Mouse (Mus musculus) cerebellum, postnatal 4 days (tissue): ENCODE results near the gene Vgll2.

Source experiments
- DNase-seq, 2 experiments: peaks; one replicate each; pipeline ENCODE4 v3.0.0; 2022; ENCODE audit warnings: low spot score in 2 of 2, mixed read lengths in 1 of 2

Gene Vgll2

GRCm38 (mm10) chr10:52022413-52023212 is at the start of gene Vgll2:
TSS of gene Vgll2 (plus strand) at chr10:52022502.
- peak in 1 of 2 experiments; percentile 36 for DNase-seq

- DNase-seq: no peak
Measured at GRCm38 (mm10) chr10:51975137-51975536, 47.2 kb upstream of the Vgll2 start.

DNA sequence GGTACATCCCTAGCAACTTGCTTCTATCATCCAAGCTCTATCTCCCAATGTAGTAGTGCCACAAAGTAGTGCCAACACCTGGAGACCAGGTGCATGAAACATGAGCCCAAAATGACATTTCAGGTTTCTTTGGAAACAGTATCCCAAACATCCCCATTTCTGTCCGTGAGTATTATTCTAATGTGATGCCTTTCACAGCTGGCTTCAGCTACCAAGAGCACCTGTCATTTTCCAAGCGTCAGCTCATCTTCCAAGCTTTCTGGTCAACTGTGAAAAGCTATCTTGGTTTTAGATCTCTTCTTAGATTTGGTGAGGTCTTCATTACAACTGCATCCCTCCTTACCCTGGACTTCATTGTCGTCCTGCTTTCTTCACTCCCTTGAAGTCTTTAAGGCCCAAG is 46.7 kb upstream of the Vgll2 start:
- no peak for DNase-seq

GRCm38 (mm10) chr10:51981651-51982050 is 40.7 kb upstream of the Vgll2 start:
- no peak for DNase-seq

DNA sequence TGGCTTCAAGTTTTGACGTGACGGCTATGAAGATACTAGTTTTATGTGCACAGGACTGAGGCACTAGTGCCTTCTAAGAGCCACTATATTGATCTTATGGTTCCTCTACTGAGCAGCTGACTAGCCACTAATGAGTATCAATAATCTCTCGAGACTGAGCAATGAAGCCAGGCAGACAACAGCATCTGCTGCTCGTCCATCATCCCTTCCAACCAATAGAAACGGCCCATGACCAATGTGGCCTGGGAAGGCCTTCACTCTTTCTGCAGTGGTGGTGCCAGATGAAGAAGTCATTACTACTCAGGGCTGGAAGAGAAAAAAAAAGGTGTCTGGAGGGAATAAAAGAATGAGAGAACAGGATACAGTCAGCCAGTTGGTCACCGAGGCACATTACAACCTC is 39.9 kb upstream of the Vgll2 start:
- DNase-seq: no peak

DNA sequence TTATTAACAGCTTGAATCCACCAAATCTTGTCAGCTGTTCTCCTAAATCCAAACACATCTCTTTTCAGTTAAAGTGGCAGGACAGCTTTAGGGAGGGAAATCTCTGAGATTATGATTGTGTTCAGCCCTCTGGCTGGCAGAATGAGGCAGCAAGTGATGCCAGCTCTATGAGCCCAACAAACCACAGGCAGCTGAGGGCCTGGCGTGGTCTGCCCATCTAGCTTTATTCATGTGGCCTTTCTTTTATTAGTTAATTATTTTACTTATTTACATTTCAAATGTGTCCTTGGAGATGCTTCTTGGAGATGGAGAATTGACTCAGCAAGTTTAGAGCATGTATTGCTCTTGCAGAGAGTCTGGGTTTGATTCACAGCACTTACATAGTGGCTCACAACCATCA is 3.8 kb upstream of the Vgll2 start:
- no peak for DNase-seq

DNA sequence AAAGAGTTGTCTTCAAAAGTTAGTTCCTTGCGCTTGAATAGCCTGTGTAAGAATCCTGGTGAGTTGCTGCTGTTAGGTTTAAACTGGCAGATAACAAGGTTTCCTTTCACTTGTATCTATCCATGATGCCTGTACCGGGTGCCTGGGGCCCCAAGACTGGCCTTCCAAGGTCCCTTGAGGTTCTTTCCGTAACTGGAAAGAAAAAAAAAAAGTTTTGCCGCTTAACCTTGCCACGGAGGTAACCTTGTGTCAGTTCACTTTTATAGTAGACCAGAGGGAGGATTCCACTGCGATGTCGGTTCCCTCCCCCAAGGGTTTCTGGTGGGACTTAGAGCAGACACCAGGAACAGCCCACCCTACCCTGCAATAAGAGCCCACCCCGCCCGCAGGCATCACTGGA is 1.1 kb upstream of the Vgll2 start:
- DNase-seq: no peak

- DNase-seq: no peak
Measured at GRCm38 (mm10) chr10:52021736-52022394, 437 bp upstream of the Vgll2 start.

GRCm38 (mm10) chr10:52023213-52024052 is 1.1 kb downstream of the Vgll2 start:
- DNase-seq: no peak

DNA sequence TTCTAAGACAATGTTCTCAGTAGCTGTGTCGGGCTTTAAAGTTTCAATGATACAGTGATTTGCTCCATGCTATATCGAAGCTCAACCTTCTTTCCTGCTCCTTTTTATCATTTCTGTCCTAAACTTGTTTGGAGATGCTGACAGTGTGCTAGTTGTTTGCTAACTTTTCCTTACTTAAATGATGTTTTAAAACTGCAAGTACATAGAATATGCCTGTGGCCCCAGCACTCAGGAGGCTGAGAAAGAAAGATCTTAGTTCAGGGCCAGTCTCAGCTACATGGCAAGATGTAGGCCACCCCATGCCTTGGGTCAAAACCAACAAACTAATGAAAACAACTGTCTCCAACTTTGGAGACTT is 1.7 kb downstream of the Vgll2 start:
- no peak for DNase-seq

DNA sequence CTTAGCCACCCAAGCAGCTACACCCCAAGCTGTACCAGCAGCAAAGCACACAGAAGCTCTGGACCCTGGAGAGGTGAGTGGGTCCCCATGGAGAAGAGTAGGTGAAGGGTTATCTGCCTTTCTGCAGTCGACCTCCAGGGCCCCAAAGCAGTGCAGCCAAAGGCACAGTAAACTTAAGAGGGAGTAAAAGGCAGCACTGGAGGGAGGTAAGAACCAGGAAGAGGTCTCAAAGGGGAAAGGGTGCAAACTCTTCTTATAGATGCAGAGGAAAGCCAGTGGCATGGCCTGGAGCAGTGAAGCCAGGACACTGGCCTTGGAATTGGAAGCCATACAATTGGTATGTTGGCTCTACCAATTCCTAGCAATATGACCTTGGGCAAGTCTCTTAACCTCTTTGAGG is 3.0 kb downstream of the Vgll2 start:
- DNase-seq: no peak

- DNase-seq: no peak
Measured at GRCm38 (mm10) chr10:52025821-52026220, 3.5 kb downstream of the Vgll2 start.

- DNase-seq: no peak
Measured at GRCm38 (mm10) chr10:52027161-52028035, 5.1 kb downstream of the Vgll2 start.

GRCm38 (mm10) chr10:52028561-52029370 is 6.5 kb downstream of the Vgll2 start:
- DNase-seq: no peak

DNA sequence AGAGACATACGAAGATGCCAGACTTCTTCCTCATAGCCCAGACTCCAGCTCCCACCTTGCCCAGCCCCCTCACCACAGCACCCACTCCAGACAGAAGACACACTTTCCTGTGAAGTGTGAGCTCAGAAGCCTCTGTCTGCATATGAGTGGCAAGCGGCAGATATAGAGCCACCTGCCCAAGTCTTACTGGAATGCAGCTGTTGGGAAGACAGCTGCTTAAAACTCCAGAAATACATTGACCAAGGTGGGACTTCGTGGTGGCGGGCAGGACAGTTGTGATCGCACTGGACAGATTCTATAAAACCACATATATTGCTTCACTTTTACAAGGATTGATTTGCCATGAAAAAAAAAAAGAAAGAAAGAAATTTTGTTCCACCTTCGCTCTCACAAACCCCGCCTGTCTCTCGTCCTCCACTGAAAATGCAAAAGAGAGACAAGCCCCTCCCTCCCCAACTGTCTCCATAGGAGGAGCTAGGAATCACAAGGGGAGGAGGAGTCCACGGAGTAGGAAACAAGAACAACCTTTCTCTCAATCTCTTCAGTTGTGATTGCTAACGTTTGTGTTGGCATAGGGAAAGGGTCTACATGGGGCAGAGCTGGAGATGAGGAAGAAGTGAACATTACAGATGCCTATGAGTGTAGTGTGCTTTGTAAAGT is 7.2 kb downstream of the Vgll2 start:
- DNase-seq: no peak

DNA sequence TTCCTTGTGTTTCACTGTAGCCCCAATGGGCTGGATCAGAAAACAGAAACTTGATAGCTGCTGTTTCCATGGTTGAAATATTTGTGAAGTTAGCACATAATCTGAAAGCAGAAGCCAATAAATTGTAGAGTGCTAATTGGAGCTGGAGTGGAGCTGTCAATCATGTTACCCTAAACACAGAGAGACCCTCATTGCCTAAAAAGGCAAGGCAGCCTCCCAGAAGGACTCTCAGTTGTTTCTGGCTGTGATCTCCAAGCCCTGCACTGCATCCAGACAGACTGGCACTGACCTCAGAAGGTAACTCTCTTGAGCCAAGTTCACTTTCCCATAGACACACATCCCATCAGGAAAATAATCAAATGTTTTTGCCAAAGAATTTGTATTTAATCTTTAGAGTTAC is 11.4 kb downstream of the Vgll2 start:
- no peak for DNase-seq

- no peak for DNase-seq
Measured at GRCm38 (mm10) chr10:52039392-52039791, 17.1 kb downstream of the Vgll2 start.

GRCm38 (mm10) chr10:52043086-52043485 is 20.8 kb downstream of the Vgll2 start:
- DNase-seq: no peak

GRCm38 (mm10) chr10:52048287-52048686 is 26.0 kb downstream of the Vgll2 start:
- DNase-seq: no peak

GRCm38 (mm10) chr10:52072482-52072881 is 50.2 kb downstream of the Vgll2 start:
- DNase-seq: peak in 1 of 2 experiments; percentile 35
